Mouse (Mus musculus): ENCODE data around the gene Igfl3. TPM values are rescaled to one million over a fixed set of nuclear protein-coding genes. Genes with fewer than 3 reads are reported as not detected.

The Igfl3 gene
- polyA plus RNA-seq (2012; rRNA removed), result not detected in 2 replicates

DNA sequence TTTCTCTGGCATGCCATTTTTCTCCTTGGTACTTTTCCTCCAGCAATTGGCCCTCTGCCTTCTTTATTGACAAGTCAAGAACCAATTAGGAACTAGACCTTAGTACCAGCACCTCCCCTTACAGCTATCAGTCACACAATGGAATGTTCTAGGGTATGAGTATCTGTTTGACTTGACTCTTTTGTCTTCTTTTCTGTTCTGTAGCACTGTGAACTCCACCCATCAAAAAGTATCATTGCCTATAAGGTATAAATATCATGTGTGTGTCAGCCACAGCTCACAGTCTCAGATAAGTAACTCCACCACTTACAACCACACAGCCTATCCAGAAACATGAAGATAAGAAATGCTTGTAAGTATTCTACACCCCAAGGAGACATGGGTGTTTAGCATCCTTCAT is at the start of gene Igfl3:
TSS of gene Igfl3 (plus strand) at position 301 of the 400 bp plus-strand sequence.

Other genes starting within 250 kb of the Igfl3 start
- 0.56 TPM in 1 of 2 replicates, not detected in the other for gene Ceacam11, start 204.4 kb upstream of the Igfl3 start, polyA plus RNA-seq (2012; rRNA removed)
- gene Ceacam13, start 166.6 kb upstream of the Igfl3 start, polyA plus RNA-seq (2012; rRNA removed), result not detected in 2 replicates
- 0.47 TPM in 1 of 2 replicates, not detected in the other for gene Ceacam12, start 110.6 kb upstream of the Igfl3 start, polyA plus RNA-seq (2012; rRNA removed)
- not detected in 2 replicates for gene Mill1, start 68.9 kb downstream of the Igfl3 start, polyA plus RNA-seq (2012; rRNA removed)
- 0.17 TPM in 1 of 2 replicates, not detected in the other for gene Psg18, start 178.5 kb downstream of the Igfl3 start, polyA plus RNA-seq (2012; rRNA removed)

Measured in central nervous system, embryonic 11.5 days (tissue).